Mouse (Mus musculus) stomach, embryonic 16.5 days (tissue): ENCODE measurements at regions not wholly inside any gene's neighbourhood (a gene's known extent, or its start where the extent isn't known, plus 50 kb on each side); places are given as distances from the start of the nearest gene placed in this dataset.

ENCODE experiments used
- ATAC-seq: fragments of 200-750 bp; cut with Nextera tagmentation; 2 replicates; pipeline ENCODE4 v1.8.0; 2017; ENCODE audit warnings: moderate number of reproducible peaks, moderate TSS enrichment; ENCODE audit not compliant: insufficient read depth, low FRiP score
- H3K27ac ChIP-seq: fragments of 300-500 bp; sonication (generic); 2 replicates; pipeline ENCODE4 v1.5.1; 2014; ENCODE audit warnings: low read length
- H3K27me3 ChIP-seq: fragments of 300-500 bp; sonication (generic); 2 replicates; pipeline ENCODE4 v1.6.1; 2014; ENCODE audit warnings: low read length, control low read depth, mixed read lengths; ENCODE audit not compliant: control insufficient read depth, insufficient read depth
- H3K36me3 ChIP-seq: fragments of 300-500 bp; sonication (generic); 2 replicates; pipeline ENCODE4 v1.6.1; 2014; ENCODE audit warnings: low read length; ENCODE audit not compliant: control insufficient read depth, insufficient read depth
- H3K4me1 ChIP-seq: fragments of 300-500 bp; sonication (generic); 2 replicates; pipeline ENCODE4 v1.6.1; 2014; ENCODE audit warnings: low read length, control low read depth, mixed read lengths; ENCODE audit not compliant: control insufficient read depth, insufficient read depth
- H3K4me2 ChIP-seq: fragments of 300-500 bp; sonication (generic); 2 replicates; pipeline ENCODE4 v1.6.1; 2014; ENCODE audit warnings: low read depth, low read length, mixed read lengths
- H3K4me3 ChIP-seq: fragments of 300-500 bp; sonication (generic); replicated peaks from 2 replicates; pipeline ENCODE4 v1.5.1; 2014; ENCODE audit warnings: mild to moderate bottlenecking, low read length
- H3K9ac ChIP-seq: fragments of 300-500 bp; sonication (generic); 2 replicates; pipeline ENCODE4 v1.6.1; 2014; ENCODE audit warnings: low read length
- H3K9me3 ChIP-seq: fragments of 300-500 bp; sonication (generic); replicated peaks from 2 replicates; pipeline ENCODE4 v1.6.1; 2016; ENCODE audit warnings: low read length, control low read depth; ENCODE audit not compliant: control insufficient read depth
- WGBS: fragments of 180-500 bp; shearing (Covaris S2); extraction: QIAGEN DNeasy Blood & Tissue Kit; methylation state at CpG from one replicate; pipeline ENCODE4 v1.1.7; 2014; 5-methylcytosine and 5-hydroxymethylcytosine counted together

GRCm38 (mm10) chr2:75265739-75266699, 393.0 kb upstream of the Hnrnpa3 start:
- Histone ChIP-seq H3K4me1 (no peaks in the 10 kb centered on the region), H3K9me3 (no peaks in the 10 kb centered on the region), H3K27ac (no peak overlapping the region), H3K9ac (no peak overlapping the region), H3K36me3 (no peaks in the 10 kb centered on the region), H3K27me3 (no peaks in the 10 kb centered on the region), H3K4me3 (no peak overlapping the region), H3K4me2 (no peak overlapping the region)
- 80% methylated on average over 19 of the region's 19 CpGs for WGBS
- ATAC-seq = no peak

- H3K4me3 ChIP-seq = no peak overlapping the region
- no peak overlapping the region for H3K9ac ChIP-seq
- H3K4me2 ChIP-seq = no peak overlapping the region
- ATAC-seq = no peak
- no peak overlapping the region for H3K27ac ChIP-seq
- WGBS = 79% methylated on average over 3 of the region's 3 CpGs
- no peaks in the 10 kb centered on the region for H3K9me3 ChIP-seq
- H3K27me3 ChIP-seq = no peaks in the 10 kb centered on the region
- no peaks in the 10 kb centered on the region for H3K4me1 ChIP-seq
- no peaks in the 10 kb centered on the region for H3K36me3 ChIP-seq
Measured at GRCm38 (mm10) chr2:75267949-75268348, 391.1 kb upstream of the Hnrnpa3 start.

GRCm38 (mm10) chr2:75269446-75269845, 389.6 kb upstream of the Hnrnpa3 start:
- 59% methylated on average over 8 of the region's 8 CpGs for WGBS

GRCm38 (mm10) chr2:75270115-75270514, 388.9 kb upstream of the Hnrnpa3 start:
- no peaks in the 10 kb centered on the region for H3K4me1 ChIP-seq
- H3K4me3 ChIP-seq = no peak overlapping the region
- no peak overlapping the region for H3K27ac ChIP-seq
- WGBS = 58% methylated on average over 4 of the region's 4 CpGs
- no peaks in the 10 kb centered on the region for H3K36me3 ChIP-seq
- no peak for ATAC-seq
- H3K9me3 ChIP-seq = no peaks in the 10 kb centered on the region
- H3K9ac ChIP-seq = no peak overlapping the region
- no peaks in the 10 kb centered on the region for H3K27me3 ChIP-seq
- H3K4me2 ChIP-seq = no peak overlapping the region

More at GRCm38 (mm10) chr2:75269446-75269845, 389.6 kb upstream of the Hnrnpa3 start:
- Histone ChIP-seq H3K9me3 (no peaks in the 10 kb centered on the region), H3K9ac (no peak overlapping the region), H3K27me3 (no peaks in the 10 kb centered on the region), H3K27ac (no peak overlapping the region), H3K4me2 (no peak overlapping the region), H3K36me3 (no peaks in the 10 kb centered on the region), H3K4me3 (no peak overlapping the region), H3K4me1 (no peaks in the 10 kb centered on the region)
- ATAC-seq = no peak

- H3K27ac ChIP-seq = no peak overlapping the region
- H3K9me3 ChIP-seq = no peaks in the 10 kb centered on the region
Measured at GRCm38 (mm10) chr2:75287900-75288299, 371.2 kb upstream of the Hnrnpa3 start.

GRCm38 (mm10) chr2:75291674-75292073, 367.4 kb upstream of the Hnrnpa3 start:
- no peak overlapping the region for H3K9ac ChIP-seq
- 84% methylated on average over 2 of the region's 2 CpGs for WGBS
- no peak for ATAC-seq

More at GRCm38 (mm10) chr2:75287900-75288299, 371.2 kb upstream of the Hnrnpa3 start:
- no peak overlapping the region for H3K9ac ChIP-seq
- no peak overlapping the region for H3K4me3 ChIP-seq
- H3K4me2 ChIP-seq = no peak overlapping the region
- H3K36me3 ChIP-seq = no peaks in the 10 kb centered on the region
- WGBS = 95% methylated on average over 1 of the region's 1 CpGs
- no peaks in the 10 kb centered on the region for H3K27me3 ChIP-seq
- H3K4me1 ChIP-seq = no peaks in the 10 kb centered on the region
- no peak for ATAC-seq

GRCm38 (mm10) chr2:75306821-75307220, 352.2 kb upstream of the Hnrnpa3 start:
- H3K4me3 ChIP-seq = no peak overlapping the region
- H3K9ac ChIP-seq = no peak overlapping the region
- 69% methylated on average over 3 of the region's 3 CpGs for WGBS
- H3K4me2 ChIP-seq = no peak overlapping the region
- no peaks in the 10 kb centered on the region for H3K4me1 ChIP-seq
- H3K9me3 ChIP-seq = no peaks in the 10 kb centered on the region
- no peak overlapping the region for H3K27ac ChIP-seq
- H3K36me3 ChIP-seq = no peaks in the 10 kb centered on the region
- no peaks in the 10 kb centered on the region; the same call in none of the 2 replicates for H3K27me3 ChIP-seq
- ATAC-seq = no peak

More at GRCm38 (mm10) chr2:75291674-75292073, 367.4 kb upstream of the Hnrnpa3 start:
- no peak overlapping the region for H3K4me3 ChIP-seq
- no peaks in the 10 kb centered on the region for H3K4me1 ChIP-seq
- H3K27ac ChIP-seq = no peak overlapping the region
- H3K27me3 ChIP-seq = no peaks in the 10 kb centered on the region
- no peaks in the 10 kb centered on the region for H3K9me3 ChIP-seq
- H3K4me2 ChIP-seq = no peak overlapping the region
- H3K36me3 ChIP-seq = no peaks in the 10 kb centered on the region

GRCm38 (mm10) chr2:75311191-75311590, 347.9 kb upstream of the Hnrnpa3 start:
- no peak overlapping the region for H3K4me3 ChIP-seq
- no peaks in the 10 kb centered on the region; the same call in none of the 2 replicates for H3K27me3 ChIP-seq
- no peaks in the 10 kb centered on the region for H3K4me1 ChIP-seq
- H3K27ac ChIP-seq = no peak overlapping the region
- H3K9me3 ChIP-seq = no peaks in the 10 kb centered on the region
- ATAC-seq = no peak
- WGBS = 63% methylated on average over 4 of the region's 4 CpGs
- H3K36me3 ChIP-seq = no peaks in the 10 kb centered on the region
- no peak overlapping the region for H3K9ac ChIP-seq
- H3K4me2 ChIP-seq = no peak overlapping the region

- Histone ChIP-seq H3K4me1 (no peaks in the 10 kb centered on the region), H3K36me3 (no peaks in the 10 kb centered on the region), H3K27me3 (no peaks in the 10 kb centered on the region; the same call in none of the 2 replicates), H3K9me3 (no peaks in the 10 kb centered on the region), H3K4me3 (no peak overlapping the region), H3K27ac (no peak overlapping the region), H3K9ac (no peak overlapping the region), H3K4me2 (no peak overlapping the region)
- ATAC-seq = no peak
- 12% methylated on average over 7 of the region's 7 CpGs for WGBS
Measured at GRCm38 (mm10) chr2:75312246-75312645, 346.8 kb upstream of the Hnrnpa3 start.
